Mouse (Mus musculus) lung, postnatal 0 days (tissue): Measurements from ENCODE around the gene Samd4b.

Experiments used
- CTCF ChIP-seq: IDR thresholded peaks from 2 replicates; pipeline ENCODE4 v1.5.1; 2016; ENCODE audit warnings: antibody characterized with exemption, mild to moderate bottlenecking
- EP300 ChIP-seq: IDR thresholded peaks from 2 replicates; pipeline ENCODE4 v1.6.1; 2016; ENCODE audit warnings: antibody characterized with exemption, mild to moderate bottlenecking, control low read depth

DNA sequence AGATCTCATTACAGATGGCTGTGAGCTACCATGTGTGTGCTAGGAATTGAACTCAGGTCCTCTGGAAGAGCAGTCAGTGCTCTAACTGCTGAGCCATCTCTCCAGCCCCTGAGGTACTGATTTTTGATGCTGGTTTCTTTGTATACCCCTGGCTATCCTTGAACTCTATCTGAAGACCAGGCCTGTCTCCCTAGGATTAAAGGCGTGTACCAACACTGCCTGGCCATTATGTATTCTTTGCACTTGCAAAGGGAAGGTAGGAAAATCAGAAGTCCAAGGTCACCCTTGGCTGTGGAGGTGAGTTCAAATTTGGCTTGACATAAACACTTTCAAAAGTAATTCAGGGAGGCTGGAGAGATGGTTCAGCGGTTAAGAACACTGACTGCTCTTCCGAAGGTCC lies 243.3 kb downstream of the Samd4b start:
- no peak for TF ChIP-seq CTCF
- TF ChIP-seq EP300: no peak
